Mouse (Mus musculus) thymus, postnatal 36 days (tissue): ENCODE results near the gene Ssxb5.
"Not testable (repeated sequence)": the region's sequence is repeated elsewhere in the genome, so short reads cannot be mapped to it uniquely, and the experiment has no call there.

Experiments used
- DNase-seq, 2 experiments: peaks; one replicate each; pipeline ENCODE4 v3.0.0; 2022; ENCODE audit warnings: mixed read lengths in 2 of 2

The Ssxb5 gene

DNA sequence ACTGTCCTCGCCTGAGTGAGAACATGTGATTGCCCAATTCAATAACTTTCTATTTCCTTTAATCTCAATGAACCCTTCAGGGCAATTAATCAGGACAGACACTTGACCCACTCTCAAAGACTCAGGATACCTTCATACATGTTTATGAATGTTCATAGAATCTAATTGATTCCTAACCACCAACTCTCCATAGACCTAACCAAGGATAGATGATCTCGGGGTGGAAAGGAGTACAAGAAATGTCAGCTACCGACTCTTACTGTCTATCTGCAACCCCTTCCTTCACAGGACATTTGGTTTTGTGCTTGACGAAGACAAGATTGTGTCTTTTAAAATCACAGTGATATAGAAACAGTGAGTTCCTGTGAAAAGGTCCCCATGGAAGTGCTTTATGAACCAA lies at the start of gene Ssxb5:
TSS of gene Ssxb5 (plus strand) at position 301 of the 400 bp plus-strand sequence.
- not testable (repeated sequence) for DNase-seq

- DNase-seq, result peak; percentile 5 to 8
Observed at GRCm38 (mm10) chrX:8832043-8832442, 28.6 kb downstream of the Ssxb5 start.

GRCm38 (mm10) chrX:8843694-8844093 lies 40.2 kb downstream of the Ssxb5 start, which contains the start of gene Gm6592:
Gene Gm6592, plus strand, starts transcription at chrX:8843994.
- no peak for DNase-seq

DNA sequence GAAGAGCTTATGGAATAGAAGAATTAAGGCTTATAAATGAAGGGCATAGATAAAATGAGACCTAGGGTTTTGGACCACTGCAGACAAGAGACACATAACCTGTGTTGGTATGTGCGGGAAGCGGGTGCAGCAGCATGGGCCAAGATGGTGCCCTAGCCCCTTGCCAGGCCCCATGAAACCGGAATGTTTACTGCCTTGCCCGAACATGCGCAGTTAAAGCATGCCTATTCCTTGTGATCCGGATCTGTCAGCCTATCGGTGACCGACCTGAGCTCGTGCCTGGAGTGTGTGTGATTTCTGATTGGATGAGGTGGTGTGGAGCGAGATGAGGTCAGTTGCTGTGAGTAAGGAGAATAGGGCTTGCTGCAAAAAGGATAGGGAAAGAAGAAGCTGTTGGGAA lies 49.0 kb downstream of the Ssxb5 start:
- DNase-seq, result no peak
